Mouse (Mus musculus) forebrain, embryonic 14.5 days (tissue): Measurements from ENCODE around the gene Grid2. TPM values are rescaled to one million over a fixed set of nuclear protein-coding genes. Genes with fewer than 3 reads are reported as not detected.

Experiments used
- ATAC-seq: fragments of 200-750 bp; cut with Nextera tagmentation; 2 replicates; pipeline ENCODE4 v1.8.0; 2017; ENCODE audit warnings: mild to moderate bottlenecking, moderate library complexity
- DNase-seq: peaks from one replicate; pipeline ENCODE4 v3.0.0-alpha.2; 2015; ENCODE audit warnings: low spot score
- H3K27ac ChIP-seq: fragments of 300-500 bp; sonication (generic); 2 replicates; pipeline ENCODE4 v1.5.1; 2014; ENCODE audit warnings: low read depth, mild to moderate bottlenecking, control low read depth, low read length, moderate library complexity
- H3K27me3 ChIP-seq: fragments of 300-500 bp; sonication (generic); replicated peaks from 2 replicates; pipeline ENCODE4 v1.6.1; 2014; ENCODE audit warnings: low read length, control low read depth, mixed read lengths; ENCODE audit not compliant: control insufficient read depth, insufficient read depth
- H3K36me3 ChIP-seq: fragments of 300-500 bp; sonication (generic); 2 replicates; pipeline ENCODE4 v1.6.1; 2014; ENCODE audit warnings: low read length, control low read depth; ENCODE audit not compliant: control insufficient read depth, insufficient read depth
- H3K4me1 ChIP-seq: fragments of 300-500 bp; sonication (generic); 2 replicates; pipeline ENCODE4 v1.6.1; 2014; ENCODE audit warnings: antibody characterized with exemption, low read length, control low read depth; ENCODE audit not compliant: control insufficient read depth, insufficient read depth
- H3K4me2 ChIP-seq: fragments of 300-500 bp; sonication (generic); 2 replicates; pipeline ENCODE4 v1.6.1; 2014; ENCODE audit warnings: mild to moderate bottlenecking, control low read depth, low read length
- H3K4me3 ChIP-seq: fragments of 300-500 bp; sonication (generic); 2 replicates; pipeline ENCODE4 v1.5.1; 2014; ENCODE audit warnings: low read depth, low read length, control low read depth
- H3K9ac ChIP-seq: fragments of 300-500 bp; sonication (generic); 2 replicates; pipeline ENCODE4 v1.6.1; 2014; ENCODE audit warnings: mild to moderate bottlenecking, low read length, control low read depth, moderate library complexity
- H3K9me3 ChIP-seq: fragments of 300-500 bp; sonication (generic); replicated peaks from 2 replicates; pipeline ENCODE4 v1.6.1; 2016; ENCODE audit warnings: low read length, control low read depth, mixed read lengths; ENCODE audit not compliant: control insufficient read depth
- WGBS: fragments of 180-500 bp; shearing (Covaris S2); extraction: QIAGEN DNeasy Blood & Tissue Kit; methylation state at CpG from one replicate; pipeline ENCODE4 v1.1.7; 2014; 5-methylcytosine and 5-hydroxymethylcytosine counted together
- polyA plus RNA-seq: library from polyadenylated mRNA; unstranded; fragments of >200 nt; fragmentation: Nextera tagmentation; extraction: Ambion mirVana; gene quantifications from 2 replicates; pipeline ENCODE4 v1.2.1, GENCODE M21; 2014

The Grid2 gene
- polyA plus RNA-seq, 1 experiment from 2014 or later: 1.7 TPM

GRCm38 (mm10) chr6:64046732-64047131, 791.1 kb downstream of the Grid2 start:
- 77% methylated on average over 1 of the region's 1 CpGs for WGBS
- Histone ChIP-seq H3K9ac (no peak overlapping the region), H3K4me1 (no peaks in the 10 kb centered on the region), H3K4me2 (no peak overlapping the region), H3K27ac (no peak overlapping the region), H3K27me3 (no peaks in the 10 kb centered on the region), H3K9me3 (no peaks in the 10 kb centered on the region), H3K4me3 (no peak overlapping the region), H3K36me3 (no peaks in the 10 kb centered on the region)
- DNase-seq (no peak), ATAC-seq (no peak)

GRCm38 (mm10) chr6:64047950-64048349, 792.3 kb downstream of the Grid2 start:
- H3K4me3 ChIP-seq: no peak overlapping the region
- no peaks in the 10 kb centered on the region for H3K9me3 ChIP-seq
- ATAC-seq (no peak), DNase-seq (no peak)
- H3K36me3 ChIP-seq: no peaks in the 10 kb centered on the region
- no peaks in the 10 kb centered on the region for H3K4me1 ChIP-seq
- H3K4me2 ChIP-seq: no peak overlapping the region
- WGBS: 91% methylated on average over 5 of the region's 5 CpGs
- no peak overlapping the region for H3K27ac ChIP-seq
- H3K27me3 ChIP-seq: no peaks in the 10 kb centered on the region
- H3K9ac ChIP-seq: no peak overlapping the region

- H3K9me3 ChIP-seq: no peaks in the 10 kb centered on the region
- DNase-seq (peak; percentile 33), ATAC-seq (no peak)
- no peaks in the 10 kb centered on the region for H3K4me1 ChIP-seq
- H3K27ac ChIP-seq: no peak overlapping the region
- H3K36me3 ChIP-seq: no peaks in the 10 kb centered on the region
- WGBS: 85% methylated on average over 7 of the region's 7 CpGs
- H3K9ac ChIP-seq: no peak overlapping the region
- no peak overlapping the region for H3K4me3 ChIP-seq
- no peaks in the 10 kb centered on the region for H3K27me3 ChIP-seq
- H3K4me2 ChIP-seq: no peak overlapping the region
Observed at GRCm38 (mm10) chr6:64063858-64064257, 808.2 kb downstream of the Grid2 start.

GRCm38 (mm10) chr6:64064704-64065103, 809.0 kb downstream of the Grid2 start:
- Histone ChIP-seq H3K27ac (no peak overlapping the region), H3K9me3 (no peaks in the 10 kb centered on the region), H3K27me3 (no peaks in the 10 kb centered on the region), H3K4me3 (no peak overlapping the region), H3K4me1 (no peaks in the 10 kb centered on the region), H3K9ac (no peak overlapping the region), H3K36me3 (no peaks in the 10 kb centered on the region), H3K4me2 (no peak overlapping the region)
- ATAC-seq (no peak), DNase-seq (no peak)
- WGBS: 79% methylated on average over 2 of the region's 2 CpGs

GRCm38 (mm10) chr6:64073406-64073805, 817.7 kb downstream of the Grid2 start:
- H3K4me2 ChIP-seq: no peak overlapping the region
- no peaks in the 10 kb centered on the region for H3K4me1 ChIP-seq
- no peaks in the 10 kb centered on the region for H3K27me3 ChIP-seq
- H3K4me3 ChIP-seq: no peak overlapping the region
- 79% methylated on average over 2 of the region's 2 CpGs for WGBS
- H3K9ac ChIP-seq: no peak overlapping the region
- no peak overlapping the region for H3K27ac ChIP-seq
- ATAC-seq (no peak), DNase-seq (no peak)
- H3K9me3 ChIP-seq: no peaks in the 10 kb centered on the region
- H3K36me3 ChIP-seq: no peaks in the 10 kb centered on the region

GRCm38 (mm10) chr6:64077911-64078310, 822.2 kb downstream of the Grid2 start:
- no peak overlapping the region for H3K9ac ChIP-seq
- H3K9me3 ChIP-seq: no peaks in the 10 kb centered on the region
- no peak for ATAC-seq
- no peaks in the 10 kb centered on the region for H3K4me1 ChIP-seq
- H3K27me3 ChIP-seq: no peaks in the 10 kb centered on the region
- no peak overlapping the region for H3K27ac ChIP-seq
- WGBS: 86% methylated on average over 1 of the region's 1 CpGs
- H3K4me2 ChIP-seq: no peak overlapping the region
- no peak for DNase-seq
- no peaks in the 10 kb centered on the region for H3K36me3 ChIP-seq
- H3K4me3 ChIP-seq: no peak overlapping the region

- H3K27ac ChIP-seq: no peak overlapping the region
- no peaks in the 10 kb centered on the region for H3K9me3 ChIP-seq
- no peaks in the 10 kb centered on the region for H3K4me1 ChIP-seq
- H3K36me3 ChIP-seq: no peaks in the 10 kb centered on the region
- H3K9ac ChIP-seq: no peak overlapping the region
- no peaks in the 10 kb centered on the region for H3K27me3 ChIP-seq
- ATAC-seq (no peak), DNase-seq (peak; percentile 23)
- WGBS: 63% methylated on average over 10 of the region's 10 CpGs
- no peak overlapping the region for H3K4me2 ChIP-seq
- no peak overlapping the region for H3K4me3 ChIP-seq
Observed at GRCm38 (mm10) chr6:64098662-64099061, 843.0 kb downstream of the Grid2 start.

- peak; percentile 70 for DNase-seq
- H3K4me2 ChIP-seq: no peak overlapping the region
- ATAC-seq: peak; percentile 58; the same call in 1 of the 2 replicates
- H3K27me3 ChIP-seq: no peaks in the 10 kb centered on the region
- H3K9ac ChIP-seq: no peak overlapping the region
- H3K9me3 ChIP-seq: no peaks in the 10 kb centered on the region
- WGBS: 84% methylated on average over 2 of the region's 2 CpGs
- no peak overlapping the region for H3K27ac ChIP-seq
- no peaks in the 10 kb centered on the region for H3K4me1 ChIP-seq
- no peaks in the 10 kb centered on the region for H3K36me3 ChIP-seq
- H3K4me3 ChIP-seq: no peak overlapping the region
Observed at GRCm38 (mm10) chr6:64114594-64114993, 858.9 kb downstream of the Grid2 start.

GRCm38 (mm10) chr6:64136275-64136674, 880.6 kb downstream of the Grid2 start:
- Histone ChIP-seq H3K4me3 (no peak overlapping the region), H3K9me3 (no peaks in the 10 kb centered on the region), H3K27me3 (no peaks in the 10 kb centered on the region), H3K4me2 (no peak overlapping the region), H3K9ac (no peak overlapping the region), H3K4me1 (no peaks in the 10 kb centered on the region), H3K36me3 (no peaks in the 10 kb centered on the region), H3K27ac (no peak overlapping the region)
- DNase-seq: peak; percentile 11
- no peak for ATAC-seq
- 55% methylated on average over 9 of the region's 9 CpGs for WGBS
